Mouse (Mus musculus): ENCODE results near the gene Actr10.
A peak's percentile ranks its signal among the peaks of the same experiment; 100 is the strongest.

- TF ChIP-seq POLR2A (IDR thresholded peaks at IDR 0.05; ENCODE audit: insufficient read depth, low read depth, low read length) (peak; percentile 77), CTCF (IDR thresholded peaks at IDR 0.05; ENCODE audit: insufficient read depth, low read depth, low read length) (no peak)
Measured at GRCm38 (mm10) chr12:70937571-70938384, at the start of gene Actr10.

All from olfactory bulb, adult 2 months (tissue).